In genomic region chr12:116202176-116202981, GRCm38 (mm10) we compare ENCODE assay signal across 8 mouse cellular contexts.
DNase-seq lines count a peak whose midpoint lies in the region; ATAC-seq and TF ChIP-seq lines count a peak whose summit lies in the region.

No protein-coding gene starts in this region.

- H3K4me3 ChIP-seq in forebrain, embryonic 16.5 days (replicated peaks; ENCODE audit: low read length): no peak overlapping the region
- H3K4me3 ChIP-seq in hindbrain, postnatal 0 days (ENCODE audit: low read length): no peak overlapping the region

- 30% methylated on average over 9 of the region's 9 CpGs for WGBS in forebrain, embryonic 16.5 days
- WGBS in hindbrain, postnatal 0 days: 34% methylated on average over 9 of the region's 9 CpGs

- H3K27me3 ChIP-seq in forebrain, embryonic 16.5 days (replicated peaks; ENCODE audit: control insufficient read depth, insufficient read depth, low read length): no peaks in the 10 kb centered on the region
- H3K27me3 ChIP-seq in hindbrain, postnatal 0 days (ENCODE audit: insufficient read depth, low read length): no peaks in the 10 kb centered on the region

- TF ChIP-seq CTCF in hindbrain, postnatal 0 days (IDR thresholded peaks at IDR 0.05; ENCODE audit: low read depth): peak; percentile 98

- H3K9me3 ChIP-seq in forebrain, embryonic 16.5 days (ENCODE audit: control insufficient read depth, low read length): no peaks in the 10 kb centered on the region
- H3K9me3 ChIP-seq in hindbrain, postnatal 0 days (ENCODE audit: low read length): no peaks in the 10 kb centered on the region

- H3K36me3 ChIP-seq in forebrain, embryonic 16.5 days (ENCODE audit: control insufficient read depth, insufficient read depth): no peaks in the 10 kb centered on the region
- no peaks in the 10 kb centered on the region for H3K36me3 ChIP-seq in hindbrain, postnatal 0 days (ENCODE audit: insufficient read depth, low read length)

- no peak overlapping the region for H3K4me2 ChIP-seq in forebrain, embryonic 16.5 days (ENCODE audit: low read length)
- no peak overlapping the region for H3K4me2 ChIP-seq in hindbrain, postnatal 0 days (ENCODE audit: low read depth, low read length)

- 0 out of 2 replicates have a peak, but pooled peaks cover 2% of the 10 kb centered on the region for H3K4me1 ChIP-seq in forebrain, embryonic 16.5 days (replicated peaks; ENCODE audit: control insufficient read depth, insufficient read depth, low read length)
- H3K4me1 ChIP-seq in hindbrain, postnatal 0 days (ENCODE audit: insufficient read depth, low read length): no peaks in the 10 kb centered on the region

- peak; percentile 83 for ATAC-seq in forebrain, embryonic 16.5 days
- ATAC-seq in hindbrain, postnatal 0 days: peak; percentile 85

- H3K27ac ChIP-seq in forebrain, embryonic 16.5 days (ENCODE audit: low read length): no peak overlapping the region
- no peak overlapping the region for H3K27ac ChIP-seq in hindbrain, postnatal 0 days

- peak; percentile 29 for DNase-seq in ovary, postnatal 10 days (ENCODE audit: low spot score)
- no peak for DNase-seq in ovary, adult 18-20 months (ENCODE audit: low spot score)
- peak; percentile 67 for DNase-seq in cerebellum, adult 11-12 months
- DNase-seq in hindbrain, postnatal 0 days (ENCODE audit: low spot score): peak; percentile 83
- DNase-seq in left cerebral cortex, adult 18-20 months (ENCODE audit: low spot score in 2 of 2): peak; percentile 65 to 73
- DNase-seq in mesoderm, embryonic 11.5 days (ENCODE audit: low read depth, low spot score): peak; percentile 56
- peak; percentile 55 to 57 for DNase-seq in right cerebral cortex, postnatal 36 days (ENCODE audit: low spot score in 2 of 2)

- no peak overlapping the region for H3K9ac ChIP-seq in forebrain, embryonic 16.5 days (replicated peaks; ENCODE audit: low read depth, low read length)
- H3K9ac ChIP-seq in hindbrain, postnatal 0 days (replicated peaks; ENCODE audit: low read length): no peak overlapping the region
